Mouse (Mus musculus) liver, adult (tissue): ENCODE data around the gene Tmem132c.

Experiments used
- GATA4 ChIP-seq: IDR thresholded peaks from 2 replicates; pipeline ENCODE4 v1.6.1; 2014; ENCODE audit warnings: mild to moderate bottlenecking, low read length; ENCODE audit not compliant: insufficient replicate concordance

Gene Tmem132c

DNA sequence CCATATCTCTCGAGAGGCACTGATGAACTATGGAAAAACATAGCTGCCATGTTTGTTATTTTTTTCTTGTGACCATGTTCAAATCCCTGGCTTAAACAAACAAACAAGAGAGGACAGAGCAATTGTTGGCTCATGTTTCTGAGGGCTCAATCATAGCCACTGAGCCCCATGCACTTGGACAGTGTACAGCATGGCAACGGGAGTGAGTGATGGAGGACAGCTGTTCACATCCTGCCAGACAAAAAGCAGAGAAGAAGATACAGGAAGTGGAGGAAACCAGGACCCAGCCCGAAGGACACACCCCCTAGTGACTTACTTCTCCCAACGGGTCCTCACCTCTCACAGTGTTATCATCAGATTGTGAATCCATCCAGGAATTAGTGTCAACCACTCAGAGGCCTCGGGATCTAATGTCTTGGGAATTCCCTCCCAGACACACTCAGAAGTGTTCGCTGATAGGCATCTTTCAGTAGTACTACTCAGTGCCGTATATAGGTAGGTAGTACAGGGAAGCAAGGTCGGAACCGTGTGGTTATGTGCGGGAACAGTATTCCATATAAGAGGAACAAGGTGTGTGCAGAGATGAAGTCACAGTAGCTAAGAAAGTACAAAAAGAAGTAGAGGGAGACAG lies 285.9 kb downstream of the Tmem132c start:
- TF ChIP-seq GATA4, result no peak

DNA sequence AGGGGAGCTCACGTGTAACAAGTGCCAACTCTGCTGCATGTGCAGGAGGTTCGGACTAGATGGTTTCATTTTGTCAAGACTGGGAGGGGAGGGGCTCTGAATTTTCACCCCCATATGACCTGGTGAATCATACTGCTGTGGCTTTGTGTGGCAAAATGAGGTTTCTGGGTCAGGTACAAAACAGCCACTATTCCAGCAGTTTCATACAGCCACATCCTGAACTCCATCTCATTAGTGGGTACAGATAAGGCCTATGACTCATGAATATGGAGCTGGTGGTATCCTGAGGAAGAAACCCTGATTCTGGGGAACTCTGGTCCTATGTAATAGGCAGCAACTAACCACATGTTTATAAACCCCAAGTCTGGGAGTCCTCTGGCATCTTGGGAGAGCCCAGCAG lies 295.9 kb downstream of the Tmem132c start:
- no peak for TF ChIP-seq GATA4

DNA sequence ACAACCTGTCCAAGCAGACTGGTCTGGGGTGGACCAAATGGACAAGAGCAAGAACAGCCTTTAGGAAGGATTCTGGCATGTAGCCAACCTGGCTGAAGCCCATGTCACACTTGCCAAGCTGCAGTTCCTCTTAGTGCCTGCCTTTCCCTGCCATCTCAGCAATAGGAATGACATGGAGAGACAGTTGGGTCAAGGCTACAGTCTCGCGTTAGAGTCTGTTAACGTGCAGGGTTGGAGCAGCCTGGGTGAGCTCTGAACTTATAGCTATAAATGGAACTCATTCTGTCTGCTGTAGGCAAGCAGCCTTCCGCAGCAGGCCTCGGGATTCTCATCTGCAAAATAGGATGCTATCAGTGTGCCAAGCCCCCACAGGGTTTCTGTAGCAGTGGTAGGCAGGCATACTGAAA lies 305.0 kb downstream of the Tmem132c start:
- no peak for TF ChIP-seq GATA4

GRCm38 (mm10) chr5:127548136-127548535 lies 306.5 kb downstream of the Tmem132c start:
- no peak for TF ChIP-seq GATA4

GRCm38 (mm10) chr5:127561086-127561485 lies 319.5 kb downstream of the Tmem132c start:
- TF ChIP-seq GATA4, result no peak

- no peak for TF ChIP-seq GATA4
Observed at GRCm38 (mm10) chr5:127567165-127567741, 325.6 kb downstream of the Tmem132c start.

- no peak for TF ChIP-seq GATA4
Observed at GRCm38 (mm10) chr5:127577419-127577818, 335.8 kb downstream of the Tmem132c start.

DNA sequence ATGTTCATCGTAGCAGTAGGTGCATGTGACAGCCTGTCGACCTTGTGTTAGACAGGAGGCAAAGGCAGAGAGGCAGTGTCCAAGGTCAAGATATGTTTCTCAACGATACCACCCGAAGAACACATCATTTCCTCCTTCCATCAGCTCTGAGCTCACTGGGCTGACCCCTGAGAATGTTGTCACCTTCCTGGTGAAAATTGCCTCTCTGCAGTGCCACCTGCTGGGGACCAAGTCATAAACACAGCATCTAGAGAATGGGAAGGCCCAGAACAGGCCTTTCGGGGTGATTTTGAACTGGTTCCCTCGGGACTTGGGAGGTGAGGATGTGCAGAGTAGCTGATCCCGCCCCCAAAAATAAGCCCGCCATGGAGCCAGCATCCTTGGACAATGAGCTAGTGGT lies 342.1 kb downstream of the Tmem132c start:
- TF ChIP-seq GATA4, result no peak

GRCm38 (mm10) chr5:127587854-127588253 lies 346.2 kb downstream of the Tmem132c start:
- no peak for TF ChIP-seq GATA4

DNA sequence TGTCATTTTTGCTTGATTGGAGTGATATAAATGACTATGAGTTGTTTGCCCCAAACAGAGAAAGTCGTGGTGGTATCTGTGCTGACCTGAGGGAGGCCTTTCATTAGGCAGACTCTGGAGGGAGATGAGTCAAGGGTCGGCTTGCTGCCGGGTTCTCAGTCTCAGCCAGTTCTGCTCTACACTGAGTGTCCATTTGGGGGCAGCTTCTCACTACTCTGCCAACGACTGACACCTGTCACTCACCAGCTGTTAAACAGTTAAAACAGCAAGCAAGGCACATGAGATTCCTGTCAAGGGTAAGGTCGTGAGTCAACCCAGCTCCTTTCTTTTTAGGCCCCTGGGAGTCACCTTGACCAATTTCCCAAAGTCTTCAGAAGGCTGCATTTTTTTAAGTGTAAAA lies 350.8 kb downstream of the Tmem132c start:
- TF ChIP-seq GATA4, result no peak

DNA sequence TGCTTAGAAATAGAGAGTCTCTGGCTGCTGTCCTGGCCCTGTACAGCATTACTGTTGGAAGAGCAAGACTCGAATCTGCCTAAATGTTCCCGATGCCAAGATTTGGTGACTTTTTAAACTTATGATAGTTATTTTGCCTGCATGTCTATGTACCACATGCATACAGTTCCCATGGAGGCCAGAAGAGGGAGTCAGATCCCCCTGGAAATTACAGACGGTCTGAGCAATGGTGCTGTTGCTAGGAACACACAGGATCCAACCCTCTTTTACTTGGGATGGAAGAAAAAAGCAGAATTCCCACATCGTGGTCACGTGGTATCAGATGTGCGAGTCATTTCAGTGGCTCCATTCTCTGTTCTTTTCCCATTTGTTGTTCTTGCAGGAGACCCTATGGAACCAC lies 351.2 kb downstream of the Tmem132c start:
- TF ChIP-seq GATA4, result no peak

DNA sequence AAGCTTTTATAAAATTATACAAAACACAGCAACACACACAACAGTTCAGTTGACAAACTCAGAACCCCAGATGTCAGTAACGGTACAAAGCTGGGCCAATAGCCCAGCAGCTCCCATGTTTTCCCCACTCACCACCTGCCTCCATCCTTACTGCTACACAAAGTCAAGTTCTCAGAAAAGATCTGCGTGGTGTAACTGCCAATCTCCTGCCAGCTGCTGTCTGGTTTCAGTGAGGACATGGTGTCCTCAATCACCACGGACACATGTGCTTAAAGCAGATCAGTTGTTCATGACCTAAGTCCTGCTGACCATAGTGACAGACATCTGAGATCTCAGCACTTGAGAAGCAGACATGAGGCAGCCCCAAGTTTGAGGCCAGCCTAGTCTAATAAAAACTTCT lies 354.1 kb downstream of the Tmem132c start:
- TF ChIP-seq GATA4, result no peak

DNA sequence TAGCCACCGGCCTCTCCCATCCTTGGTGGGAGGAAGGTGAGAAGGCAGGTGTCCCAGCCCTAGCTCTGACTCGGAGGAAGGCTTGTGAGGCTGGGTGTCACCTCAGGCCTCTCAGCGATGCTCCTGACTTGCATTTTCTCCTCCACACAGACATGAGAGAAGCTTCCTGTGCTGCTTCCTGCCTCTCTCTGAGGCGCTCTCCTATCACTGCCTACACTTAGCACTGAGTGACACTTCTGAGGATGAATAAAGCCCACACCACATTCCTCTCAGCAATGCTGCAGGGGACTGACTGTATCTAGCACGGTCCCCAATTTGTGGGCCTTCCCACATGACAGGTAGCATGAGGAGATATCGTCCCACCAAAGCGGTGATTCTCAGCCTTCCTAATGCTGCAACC lies 355.3 kb downstream of the Tmem132c start:
- no peak for TF ChIP-seq GATA4

GRCm38 (mm10) chr5:127602996-127603395 lies 361.4 kb downstream of the Tmem132c start:
- no peak for TF ChIP-seq GATA4

GRCm38 (mm10) chr5:127607507-127607906 lies 365.9 kb downstream of the Tmem132c start:
- no peak for TF ChIP-seq GATA4

- no peak for TF ChIP-seq GATA4
Observed at GRCm38 (mm10) chr5:127609191-127609714, 367.6 kb downstream of the Tmem132c start.
